Mouse (Mus musculus): ENCODE results near the gene Robo4. TPM values are rescaled to one million over a fixed set of nuclear protein-coding genes. Genes with fewer than 3 reads are reported as not detected.

The Robo4 gene
- polyA plus RNA-seq, 1 experiment from 2014 or later: 25.8 TPM

DNA sequence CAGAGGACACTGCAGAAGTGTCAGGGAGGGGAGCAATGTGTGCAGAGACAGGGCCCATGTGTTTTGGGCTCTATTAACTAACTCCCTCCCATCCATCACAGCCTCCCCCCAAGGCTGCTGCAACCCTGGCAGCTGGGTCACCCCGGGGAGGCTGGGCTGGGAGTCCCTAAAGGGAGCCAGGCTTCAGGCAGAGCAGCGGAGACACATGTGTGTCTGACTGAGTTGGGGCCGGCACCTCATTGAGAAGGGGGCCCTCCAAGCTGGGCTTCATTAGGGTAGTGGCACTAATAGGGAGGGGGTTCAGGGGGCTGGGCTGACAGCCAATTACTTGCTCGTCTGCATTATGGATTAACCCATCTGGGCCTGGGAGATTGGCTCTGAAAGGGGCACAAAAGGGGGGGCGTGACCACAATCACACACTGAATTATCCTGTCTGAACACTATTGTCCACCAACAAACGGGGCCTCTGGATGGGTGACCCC is 52.4 kb downstream of the Robo4 start:
- DNase-seq (peak; percentile 66), ATAC-seq (ENCODE audit: insufficient read depth) (peak; percentile 76)
- no peak for TF ChIP-seq CTCF (IDR thresholded peaks at IDR 0.05; ENCODE audit: low read depth)
- Histone ChIP-seq H3K27ac (ENCODE audit: low read depth) (no peak overlapping the region), H3K27me3 (ENCODE audit: insufficient read depth, low read length) (peaks cover 78% of the 10 kb centered on the region), H3K9me3 (ENCODE audit: low read depth, low read length) (no peaks in the 10 kb centered on the region), H3K36me3 (ENCODE audit: insufficient read depth) (no peaks in the 10 kb centered on the region), H3K9ac (no peak overlapping the region), H3K4me2 (no peak overlapping the region), H3K4me1 (ENCODE audit: insufficient read depth) (no peaks in the 10 kb centered on the region; the same call in 1 of the 2 replicates), H3K4me3 (ENCODE audit: low read depth, low read length) (no peak overlapping the region)
- WGBS: 15% methylated on average over 6 of the region's 6 CpGs

DNA sequence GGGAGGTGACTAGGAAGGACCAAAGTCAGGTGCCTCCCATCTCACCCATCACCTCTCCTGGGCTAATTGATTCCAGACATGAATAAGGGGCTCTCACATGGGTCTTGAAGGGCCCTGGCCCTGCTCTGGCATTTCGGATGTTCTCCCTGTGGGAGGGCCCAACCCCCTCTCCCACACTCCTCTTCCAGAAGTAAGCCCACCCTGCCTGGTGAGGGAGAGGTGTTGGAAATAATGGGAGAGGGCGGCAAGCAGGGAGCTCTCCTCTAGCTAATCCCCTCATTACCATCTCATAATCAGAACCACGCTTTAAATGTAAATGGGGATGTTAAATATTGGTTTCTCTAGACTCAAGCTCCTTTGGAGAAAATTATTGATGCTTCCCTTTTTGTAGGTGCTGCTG is 53.3 kb downstream of the Robo4 start:
- no peak for TF ChIP-seq CTCF (IDR thresholded peaks at IDR 0.05; ENCODE audit: low read depth)
- DNase-seq (no peak), ATAC-seq (ENCODE audit: insufficient read depth) (no peak)
- 21% methylated on average over 3 of the region's 3 CpGs for WGBS
- Histone ChIP-seq H3K27me3 (ENCODE audit: insufficient read depth, low read length) (peaks cover 87% of the 10 kb centered on the region), H3K27ac (ENCODE audit: low read depth) (no peak overlapping the region), H3K9me3 (ENCODE audit: low read depth, low read length) (no peaks in the 10 kb centered on the region), H3K36me3 (ENCODE audit: insufficient read depth) (no peaks in the 10 kb centered on the region), H3K4me1 (ENCODE audit: insufficient read depth) (no peaks in the 10 kb centered on the region; the same call in 1 of the 2 replicates), H3K4me3 (ENCODE audit: low read depth, low read length) (no peak overlapping the region), H3K9ac (no peak overlapping the region), H3K4me2 (no peak overlapping the region)

DNA sequence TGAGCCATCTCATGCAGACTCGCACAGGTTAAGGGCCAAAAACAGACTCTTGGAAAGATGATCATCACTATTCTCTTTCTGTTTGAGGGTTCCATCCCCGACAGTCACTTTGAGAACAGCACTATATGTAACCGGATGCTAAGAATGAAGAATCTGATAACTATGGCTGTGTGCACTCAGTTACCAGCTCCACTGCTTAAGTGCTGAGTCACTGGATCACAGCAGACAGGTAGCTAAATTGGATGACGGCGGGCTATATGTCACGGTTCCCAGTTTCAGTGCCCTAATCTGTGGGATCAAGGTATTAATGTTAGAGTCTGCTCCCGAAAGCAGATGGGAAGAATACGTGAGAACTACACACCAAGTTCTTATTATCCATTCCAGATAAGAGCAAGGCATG is 54.2 kb downstream of the Robo4 start:
- Histone ChIP-seq H3K27me3 (ENCODE audit: insufficient read depth, low read length) (peaks cover 96% of the 10 kb centered on the region), H3K9ac (no peak overlapping the region), H3K4me2 (peak overlapping the region; percentile 56), H3K36me3 (ENCODE audit: insufficient read depth) (no peaks in the 10 kb centered on the region), H3K4me1 (ENCODE audit: insufficient read depth) (no peaks in the 10 kb centered on the region; the same call in 1 of the 2 replicates), H3K9me3 (ENCODE audit: low read depth, low read length) (no peaks in the 10 kb centered on the region), H3K27ac (ENCODE audit: low read depth) (no peak overlapping the region), H3K4me3 (ENCODE audit: low read depth, low read length) (no peak overlapping the region)
- no peak for TF ChIP-seq CTCF (IDR thresholded peaks at IDR 0.05; ENCODE audit: low read depth)
- WGBS: 3% methylated on average over 8 of the region's 8 CpGs
- DNase-seq (no peak), ATAC-seq (ENCODE audit: insufficient read depth) (no peak)

DNA sequence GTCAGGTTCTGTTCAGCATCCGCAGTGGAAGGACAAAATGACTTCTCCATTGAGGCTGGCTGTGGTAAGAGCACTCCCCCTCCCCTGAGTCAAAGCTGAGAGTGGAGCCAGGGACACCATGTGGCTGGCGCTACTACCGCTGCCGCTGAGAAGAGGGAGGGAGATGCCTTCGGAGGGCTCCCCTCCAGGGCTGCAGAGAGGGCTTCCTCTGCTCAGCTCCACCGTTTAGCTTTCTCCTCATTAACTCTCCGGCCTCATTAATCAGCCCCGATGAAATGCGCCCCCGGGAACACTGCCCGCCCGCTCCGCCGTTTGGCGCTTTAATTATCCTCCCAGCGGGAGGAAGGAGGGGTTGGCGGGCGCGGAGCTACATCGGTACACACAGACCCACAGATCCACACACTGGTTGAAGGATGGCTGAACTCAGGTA is 54.8 kb downstream of the Robo4 start:
- H3K9ac ChIP-seq: no peak overlapping the region
- no peak overlapping the region for H3K27ac ChIP-seq (ENCODE audit: low read depth)
- 0% methylated on average over 20 of the region's 20 CpGs for WGBS
- no peaks in the 10 kb centered on the region for H3K36me3 ChIP-seq (ENCODE audit: insufficient read depth)
- H3K9me3 ChIP-seq (ENCODE audit: low read depth, low read length): no peaks in the 10 kb centered on the region
- H3K27me3 ChIP-seq (ENCODE audit: insufficient read depth, low read length): peaks cover 97% of the 10 kb centered on the region
- DNase-seq: peak; percentile 71
- H3K4me3 ChIP-seq (ENCODE audit: low read depth, low read length): peak overlapping the region; percentile 25
- no peak; the same call in 1 of the 2 replicates for TF ChIP-seq CTCF (IDR thresholded peaks at IDR 0.05; ENCODE audit: low read depth)
- H3K4me1 ChIP-seq (ENCODE audit: insufficient read depth): no peaks in the 10 kb centered on the region; the same call in 1 of the 2 replicates
- H3K4me2 ChIP-seq: peak overlapping the region; percentile 56
- ATAC-seq (ENCODE audit: insufficient read depth): peak; percentile 56

GRCm38 (mm10) chr9:37457151-37457550 is 55.5 kb downstream of the Robo4 start:
- Histone ChIP-seq H3K4me2 (no peak overlapping the region), H3K4me1 (ENCODE audit: insufficient read depth) (no peaks in the 10 kb centered on the region; the same call in 1 of the 2 replicates), H3K36me3 (ENCODE audit: insufficient read depth) (no peaks in the 10 kb centered on the region), H3K27ac (ENCODE audit: low read depth) (no peak overlapping the region), H3K27me3 (ENCODE audit: insufficient read depth, low read length) (peaks cover 97% of the 10 kb centered on the region), H3K4me3 (ENCODE audit: low read depth, low read length) (no peak overlapping the region), H3K9me3 (ENCODE audit: low read depth, low read length) (no peaks in the 10 kb centered on the region), H3K9ac (no peak overlapping the region)
- WGBS: 69% methylated on average over 1 of the region's 1 CpGs
- TF ChIP-seq CTCF (IDR thresholded peaks at IDR 0.05; ENCODE audit: low read depth): no peak
- ATAC-seq (ENCODE audit: insufficient read depth) (no peak), DNase-seq (no peak)

GRCm38 (mm10) chr9:37459665-37460042 is 58.0 kb downstream of the Robo4 start:
- H3K27me3 ChIP-seq (ENCODE audit: insufficient read depth, low read length): peaks cover 84% of the 10 kb centered on the region
- DNase-seq (no peak), ATAC-seq (ENCODE audit: insufficient read depth) (no peak)
- no peaks in the 10 kb centered on the region for H3K36me3 ChIP-seq (ENCODE audit: insufficient read depth)
- no peak overlapping the region for H3K4me3 ChIP-seq (ENCODE audit: low read depth, low read length)
- peak overlapping the region; percentile 92 for H3K4me2 ChIP-seq
- no peaks in the 10 kb centered on the region; the same call in 1 of the 2 replicates for H3K4me1 ChIP-seq (ENCODE audit: insufficient read depth)
- H3K9ac ChIP-seq: no peak overlapping the region
- H3K27ac ChIP-seq (ENCODE audit: low read depth): no peak overlapping the region
- 2% methylated on average over 9 of the region's 9 CpGs for WGBS
- no peaks in the 10 kb centered on the region for H3K9me3 ChIP-seq (ENCODE audit: low read depth, low read length)
- TF ChIP-seq CTCF (IDR thresholded peaks at IDR 0.05; ENCODE audit: low read depth): no peak

DNA sequence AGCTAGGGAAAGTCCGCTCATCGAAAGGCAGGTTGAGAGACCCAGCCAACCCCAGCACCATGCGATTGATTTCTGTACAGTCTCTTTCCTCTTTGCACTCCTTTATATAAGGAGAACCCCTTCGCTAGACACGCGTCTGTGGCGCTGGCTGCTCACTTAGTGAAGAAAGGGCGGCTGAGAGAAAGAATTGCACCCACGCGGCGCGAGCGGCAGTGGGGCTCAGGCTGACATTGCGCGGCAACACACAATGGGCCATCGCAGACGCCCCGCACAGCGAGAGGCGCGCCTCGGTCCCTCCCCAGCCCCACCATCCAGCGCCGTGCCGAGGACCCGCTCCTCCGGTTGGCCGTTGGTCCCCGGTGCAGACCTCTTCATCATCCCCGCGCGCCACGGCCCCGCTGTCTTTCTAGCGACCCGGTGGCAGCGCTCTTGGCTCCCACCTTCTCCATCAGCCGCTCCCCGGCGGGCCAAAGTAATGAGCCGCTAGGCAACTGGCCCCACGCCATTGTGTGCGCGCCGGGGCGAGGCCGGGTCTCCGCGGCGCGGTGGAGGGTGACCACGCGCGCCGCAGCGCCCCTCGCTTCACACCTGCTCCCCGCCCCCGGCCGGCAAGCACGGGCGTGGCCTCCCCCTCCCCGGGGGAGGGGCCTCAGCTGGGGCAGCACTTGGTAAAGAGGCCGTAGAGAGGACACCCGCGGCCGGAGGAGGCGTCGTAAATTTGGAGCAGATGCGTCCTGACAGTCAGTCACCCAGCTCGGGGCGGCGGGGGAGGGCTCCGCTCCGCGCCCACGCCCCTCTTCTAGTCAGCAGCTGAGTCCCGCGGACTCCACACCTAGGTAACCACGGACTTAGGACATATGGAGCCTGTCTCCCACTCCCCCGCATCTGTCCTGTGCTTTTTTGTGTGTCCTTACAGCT is 58.6 kb downstream of the Robo4 start:
- peak; percentile 54 for ATAC-seq (ENCODE audit: insufficient read depth)
- peak; percentile 63 for DNase-seq
- under 1% methylated on average over 81 of the region's 81 CpGs for WGBS

More for the DNA sequence above, 58.6 kb downstream of the Robo4 start:
- H3K4me2 ChIP-seq: peak overlapping the region; percentile 92
- H3K27ac ChIP-seq (ENCODE audit: low read depth): no peak overlapping the region
- peak overlapping the region; percentile 27; the same call in 1 of the 2 replicates for H3K9ac ChIP-seq
- H3K9me3 ChIP-seq (ENCODE audit: low read depth, low read length): no peaks in the 10 kb centered on the region
- H3K4me1 ChIP-seq (ENCODE audit: insufficient read depth): no peaks in the 10 kb centered on the region; the same call in 1 of the 2 replicates
- no peaks in the 10 kb centered on the region for H3K36me3 ChIP-seq (ENCODE audit: insufficient read depth)
- TF ChIP-seq CTCF (IDR thresholded peaks at IDR 0.05; ENCODE audit: low read depth): no peak
- H3K4me3 ChIP-seq (ENCODE audit: low read depth, low read length): peak overlapping the region; percentile 48
- H3K27me3 ChIP-seq (ENCODE audit: insufficient read depth, low read length): peaks cover 78% of the 10 kb centered on the region
